Mouse (Mus musculus): ENCODE data around the gene Aldh4a1.
A peak's percentile ranks its signal among the peaks of the same experiment; 100 is the strongest.

Gene Aldh4a1

GRCm38 (mm10) chr4:139683728-139684638 is 61.3 kb downstream of the Aldh4a1 start:
- peak; percentile 3 for DNase-seq

GRCm38 (mm10) chr4:139684639-139685017 is 62.0 kb downstream of the Aldh4a1 start:
- DNase-seq: peak; percentile 77

DNA sequence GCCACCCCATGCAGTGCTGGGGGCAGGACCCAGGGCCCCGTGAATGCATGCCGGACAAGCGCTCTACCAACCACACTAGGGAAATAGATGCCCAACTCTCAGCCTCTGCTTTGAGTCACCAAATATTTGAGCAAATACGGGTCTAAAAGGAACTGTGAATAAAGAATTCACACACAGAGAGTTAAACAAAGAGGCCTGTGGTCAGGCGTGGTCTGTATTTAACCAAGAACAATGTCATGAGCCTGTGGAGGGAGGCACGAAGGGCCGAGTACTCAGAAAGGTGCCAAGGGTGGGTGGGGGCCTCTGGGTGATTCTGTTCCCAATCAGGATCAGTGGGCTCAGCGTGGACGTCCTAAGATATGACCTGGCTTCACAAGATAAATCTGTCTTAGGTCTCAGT is 65.4 kb downstream of the Aldh4a1 start:
- no peak for DNase-seq

- no peak for DNase-seq
Measured at GRCm38 (mm10) chr4:139689627-139690269, 67.1 kb downstream of the Aldh4a1 start.

DNA sequence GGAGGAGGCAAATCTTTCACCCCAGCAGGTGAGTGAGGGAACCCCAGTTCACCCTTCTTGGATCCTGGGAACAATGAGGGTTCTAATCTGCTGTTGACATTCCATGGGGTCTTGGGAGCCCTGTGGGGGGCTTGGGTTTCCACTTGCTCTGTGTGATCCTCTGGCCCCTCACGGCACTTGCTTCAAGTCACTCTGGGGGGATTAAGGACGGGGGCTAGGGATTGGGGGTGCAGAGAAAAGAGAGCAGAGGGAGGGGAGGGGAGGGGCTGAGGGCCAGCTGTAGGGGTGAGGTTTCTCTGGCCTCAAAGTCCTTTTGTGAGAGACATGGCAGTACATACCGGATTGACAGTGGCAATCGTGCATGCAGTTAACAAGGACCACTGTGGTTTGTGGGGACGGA is 70.6 kb downstream of the Aldh4a1 start:
- DNase-seq: no peak

DNA sequence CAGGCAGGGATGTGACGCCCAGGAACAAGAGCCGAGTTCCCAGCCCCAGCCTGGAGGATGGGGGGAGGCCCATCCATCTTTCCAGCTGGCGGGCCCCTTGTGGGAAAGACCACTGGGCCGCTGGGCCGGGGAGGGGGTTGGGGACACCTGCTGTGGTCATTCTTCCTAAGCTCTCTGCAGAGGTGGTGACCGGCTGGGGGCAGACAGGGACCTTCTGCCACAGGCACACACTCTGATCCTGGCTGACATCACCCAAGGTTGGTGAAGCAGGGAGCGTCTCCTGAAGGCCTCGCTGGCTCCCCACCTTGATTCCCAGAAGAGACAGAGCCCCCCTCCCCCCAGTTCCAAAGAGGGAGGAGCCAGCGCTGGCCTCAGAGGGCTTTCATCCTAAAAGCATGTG is 75.1 kb downstream of the Aldh4a1 start:
- no peak for DNase-seq

DNA sequence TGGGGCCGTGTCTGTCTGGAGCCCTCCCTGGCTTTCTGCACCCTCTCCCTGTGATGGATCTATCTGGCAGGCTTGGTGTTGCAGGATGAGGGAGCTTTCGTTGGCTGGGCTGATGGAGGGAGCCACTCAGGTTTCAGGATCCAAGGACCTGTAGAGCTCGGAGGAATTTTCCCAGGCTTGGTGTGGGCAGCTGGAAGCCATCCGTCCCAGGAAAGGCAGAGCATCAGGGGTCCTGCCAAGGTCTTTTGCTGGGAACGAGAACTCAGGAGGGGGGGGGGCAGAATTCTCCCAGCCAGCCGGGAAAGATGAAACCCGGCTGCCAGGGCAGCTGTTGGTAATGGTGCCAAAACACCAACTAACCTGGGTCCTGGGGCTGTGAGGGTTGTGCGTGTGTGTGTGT is 75.9 kb downstream of the Aldh4a1 start:
- DNase-seq: no peak
